Mouse (Mus musculus) heart, adult 8-10 months (tissue): Measurements from ENCODE around the gene Srsf6. TPM values are rescaled to one million over a fixed set of nuclear protein-coding genes. Genes with fewer than 3 reads are reported as not detected.
A peak's percentile ranks its signal among the peaks of the same experiment; 100 is the strongest.
"Not testable (repeated sequence)": the region's sequence is repeated elsewhere in the genome, so short reads cannot be mapped to it uniquely, and the experiment has no call there.

ENCODE experiments used
- DNase-seq: peaks from one replicate; pipeline ENCODE4 v3.0.0; 2022; ENCODE audit warnings: low spot score
- total RNA-seq, 4 experiments: library from RNA; stranded (reverse); gene quantifications; 2 replicates each; pipeline ENCODE4 v1.2.4; 2022

Srsf6 gene
- total RNA-seq = 10 to 100 TPM; 53.4 to 66.5 (median 60.8) TPM

GRCm38 (mm10) chr2:162931123-162931673 lies at the start of gene Srsf6:
Srsf6 (plus strand) TSS chr2:162931528.
- peak; percentile 94 for DNase-seq

DNA sequence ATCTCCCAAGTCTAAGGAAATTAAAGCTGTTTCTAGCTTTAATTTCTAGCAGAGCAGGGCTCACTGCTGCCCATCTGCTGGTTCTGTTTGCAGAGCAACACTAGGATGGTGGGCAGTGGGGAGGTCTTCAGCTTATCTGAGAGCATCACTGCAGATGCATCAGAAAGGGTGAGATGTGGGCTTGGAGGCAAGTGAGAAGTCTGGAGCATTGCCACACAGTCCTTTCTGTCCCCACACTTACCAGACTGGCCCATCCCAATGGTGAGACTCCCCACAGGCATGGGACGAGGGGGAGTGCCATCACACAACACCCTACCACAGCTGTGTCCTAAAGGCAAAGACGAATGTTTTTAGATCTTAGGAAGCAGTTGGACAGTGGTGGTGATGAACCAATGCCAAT lies 47.2 kb upstream of the Srsf6 start:
- DNase-seq = no peak

DNA sequence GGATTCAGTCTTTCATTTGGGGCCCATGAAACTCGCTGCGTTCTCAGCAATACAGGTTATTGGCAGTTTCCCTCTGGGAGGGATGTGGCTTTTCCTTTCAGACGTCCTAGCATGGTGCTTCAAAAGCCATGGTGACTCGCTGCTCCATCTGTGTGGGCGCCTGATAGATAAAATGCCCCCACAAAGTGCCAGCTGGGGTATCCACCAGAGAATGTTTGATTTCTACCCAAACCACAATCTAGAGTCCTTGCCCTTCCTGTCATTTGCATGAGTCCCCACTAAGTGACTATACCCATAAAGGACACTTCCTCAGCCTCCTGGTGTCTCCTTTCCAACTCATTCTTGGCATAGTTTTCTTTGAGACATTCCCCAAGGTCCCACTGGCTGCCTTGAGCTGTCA lies 44.2 kb upstream of the Srsf6 start:
- no peak for DNase-seq

GRCm38 (mm10) chr2:162888677-162889076 lies 42.7 kb upstream of the Srsf6 start:
- DNase-seq = no peak

GRCm38 (mm10) chr2:162889191-162889590 lies 42.1 kb upstream of the Srsf6 start:
- DNase-seq = no peak

DNA sequence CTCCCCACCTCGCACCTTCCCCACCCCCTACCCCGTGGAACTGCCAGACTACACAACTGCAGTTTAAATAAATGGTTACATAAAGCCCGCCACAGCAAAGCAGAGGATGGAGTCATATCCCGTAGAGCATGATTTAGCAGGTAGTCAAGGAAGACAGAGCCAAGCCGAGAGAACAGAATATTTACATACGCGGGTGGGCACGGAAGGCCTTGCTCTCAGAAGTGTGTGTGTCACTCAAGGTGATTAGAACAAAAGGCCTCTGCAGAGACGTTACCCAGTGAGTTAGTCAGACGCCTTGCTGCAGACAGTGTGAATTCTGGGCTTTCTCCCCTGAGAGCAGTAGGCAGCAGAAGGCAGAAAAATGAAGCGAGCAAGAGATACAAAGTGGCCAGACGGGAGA lies 41.6 kb upstream of the Srsf6 start:
- DNase-seq = no peak

GRCm38 (mm10) chr2:162892979-162893378 lies 38.3 kb upstream of the Srsf6 start:
- not testable (repeated sequence) for DNase-seq

GRCm38 (mm10) chr2:162899256-162899655 lies 32.1 kb upstream of the Srsf6 start:
- DNase-seq = not testable (repeated sequence)

GRCm38 (mm10) chr2:162899880-162900589 lies 31.3 kb upstream of the Srsf6 start:
- no peak for DNase-seq

DNA sequence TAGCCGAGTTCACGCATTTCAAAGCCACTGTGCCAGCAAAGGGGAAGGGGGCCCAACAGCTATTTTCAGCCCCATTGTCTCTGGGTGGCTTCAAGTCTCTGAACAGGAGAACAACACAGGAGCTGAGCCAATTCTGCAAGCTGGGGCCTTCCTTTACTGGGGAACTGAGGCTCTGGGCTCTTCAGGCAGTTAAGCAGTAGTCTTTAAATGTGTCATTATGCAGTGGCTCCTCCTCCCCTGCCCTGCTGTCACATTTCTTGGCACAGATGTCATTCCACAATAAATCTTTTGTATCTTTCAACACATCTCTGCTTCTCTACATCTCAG lies 30.8 kb upstream of the Srsf6 start:
- no peak for DNase-seq

DNA sequence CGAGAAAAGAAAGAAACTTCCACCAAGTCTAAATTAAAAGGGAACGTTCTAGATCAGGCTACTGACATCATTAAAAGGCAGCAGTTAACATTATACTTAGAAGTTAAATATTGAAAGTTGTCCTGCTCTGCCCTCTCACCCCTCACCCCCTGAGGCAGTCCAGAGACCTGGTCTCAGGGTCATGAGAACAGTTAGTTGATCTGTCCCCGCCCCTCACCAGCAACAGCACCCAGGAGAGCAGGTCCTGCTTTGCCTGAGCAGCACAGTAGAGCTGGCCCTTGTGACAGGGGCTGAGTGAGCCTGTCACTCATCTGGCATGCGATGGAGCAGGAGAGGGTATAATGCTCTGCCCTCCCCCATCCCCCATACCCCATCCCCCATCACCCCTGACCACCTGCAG lies 25.4 kb upstream of the Srsf6 start:
- no peak for DNase-seq

DNA sequence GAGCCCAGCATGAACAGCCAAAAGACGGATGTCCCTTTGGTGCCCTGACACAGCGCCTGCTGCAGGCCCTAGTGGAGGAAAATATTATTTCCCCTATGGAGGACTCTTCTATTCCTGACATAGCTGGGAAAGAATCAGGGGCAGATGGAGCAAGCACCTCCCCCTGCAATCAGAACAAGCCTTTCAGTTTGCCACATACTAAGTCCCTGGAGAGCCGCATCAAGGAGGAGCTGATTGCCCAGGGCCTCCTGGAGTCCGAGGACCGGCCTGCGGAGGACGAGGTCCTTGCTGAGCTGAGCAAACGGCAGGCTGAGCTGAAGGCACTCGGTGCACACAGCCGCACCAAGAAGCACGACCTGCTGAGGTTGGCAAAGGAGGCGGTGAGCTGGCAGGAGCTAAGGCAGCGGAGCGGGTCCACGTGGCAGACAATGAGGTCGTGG lies 23.3 kb upstream of the Srsf6 start:
- DNase-seq = no peak

- DNase-seq = no peak
Observed at GRCm38 (mm10) chr2:162914040-162914439, 17.3 kb upstream of the Srsf6 start.

GRCm38 (mm10) chr2:162914519-162914918 lies 16.8 kb upstream of the Srsf6 start:
- DNase-seq = no peak

DNA sequence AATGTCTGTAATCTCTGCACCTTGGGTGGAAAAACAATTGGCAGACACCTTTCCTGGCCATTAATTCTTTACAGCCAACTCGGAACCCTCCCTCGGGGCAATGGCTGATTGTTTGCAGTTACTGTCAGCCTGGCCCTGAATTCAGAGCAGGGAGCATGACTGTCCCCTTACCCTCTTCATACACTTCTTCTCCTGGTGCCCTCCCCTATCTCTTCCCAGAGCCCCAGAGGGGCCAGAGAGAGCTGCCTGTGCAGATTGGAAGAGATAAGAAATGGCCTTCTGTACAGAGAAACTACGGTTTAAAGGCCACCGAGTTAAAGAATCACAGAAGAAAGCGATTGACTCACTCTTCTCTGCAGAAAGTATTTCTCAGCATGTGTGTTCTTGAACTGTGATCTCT lies 11.4 kb upstream of the Srsf6 start:
- DNase-seq = no peak

GRCm38 (mm10) chr2:162922183-162922582 lies 9.1 kb upstream of the Srsf6 start:
- DNase-seq = peak; percentile 32

- DNase-seq = no peak
Observed at GRCm38 (mm10) chr2:162922834-162923233, 8.5 kb upstream of the Srsf6 start.

GRCm38 (mm10) chr2:162924126-162924525 lies 7.2 kb upstream of the Srsf6 start:
- DNase-seq = no peak

DNA sequence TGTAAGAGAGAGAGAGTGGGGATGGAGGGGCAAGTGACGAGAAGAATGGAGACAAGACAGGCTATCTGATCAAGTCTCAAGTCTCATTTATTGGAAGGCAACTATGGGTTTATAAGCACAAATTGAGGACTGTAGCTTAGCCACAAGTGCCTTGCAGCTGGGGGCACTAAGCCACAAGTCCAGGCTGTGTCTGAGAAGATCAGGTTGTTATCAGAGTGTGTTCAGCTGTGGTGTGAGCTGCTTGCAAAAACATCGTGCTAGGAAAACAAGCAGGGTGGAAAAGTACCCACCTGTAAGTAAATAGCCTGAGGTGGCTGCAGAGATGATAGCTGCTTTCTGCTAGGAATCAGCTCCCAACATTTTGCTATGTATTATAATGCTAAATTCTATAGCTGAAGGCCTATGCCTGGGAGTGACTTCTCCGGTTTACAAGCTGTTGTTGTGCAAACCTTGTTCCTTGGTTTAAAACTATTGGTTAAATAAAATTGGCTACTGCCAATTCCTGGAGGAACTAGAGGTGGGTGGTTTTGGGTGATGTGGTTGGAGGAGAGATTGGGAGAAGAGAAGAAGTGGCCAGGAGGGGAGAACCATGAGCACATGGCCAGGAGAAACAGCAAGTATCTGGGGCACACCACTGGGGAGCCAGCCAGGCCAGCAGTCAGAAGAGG lies 3.3 kb upstream of the Srsf6 start:
- no peak for DNase-seq

DNA sequence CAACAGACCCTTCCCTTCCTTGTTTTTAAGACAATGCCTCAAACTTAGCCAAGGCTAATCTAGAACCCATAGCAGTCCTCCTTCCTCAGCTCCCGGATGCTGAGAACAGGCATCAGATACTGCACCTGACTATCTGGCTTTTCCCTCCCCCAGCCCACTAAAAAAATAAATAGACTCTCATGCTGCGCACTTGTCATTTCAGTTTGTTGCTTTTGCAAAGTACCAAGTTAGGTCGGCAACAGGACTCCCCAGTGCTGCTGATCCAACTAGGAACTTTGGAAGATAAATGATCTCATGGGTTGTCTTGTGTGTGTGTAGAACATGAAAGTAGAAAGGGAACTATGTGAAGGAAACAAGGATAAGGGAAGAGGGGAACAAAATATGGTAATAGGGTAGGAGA lies 1.6 kb upstream of the Srsf6 start:
- DNase-seq = no peak

DNA sequence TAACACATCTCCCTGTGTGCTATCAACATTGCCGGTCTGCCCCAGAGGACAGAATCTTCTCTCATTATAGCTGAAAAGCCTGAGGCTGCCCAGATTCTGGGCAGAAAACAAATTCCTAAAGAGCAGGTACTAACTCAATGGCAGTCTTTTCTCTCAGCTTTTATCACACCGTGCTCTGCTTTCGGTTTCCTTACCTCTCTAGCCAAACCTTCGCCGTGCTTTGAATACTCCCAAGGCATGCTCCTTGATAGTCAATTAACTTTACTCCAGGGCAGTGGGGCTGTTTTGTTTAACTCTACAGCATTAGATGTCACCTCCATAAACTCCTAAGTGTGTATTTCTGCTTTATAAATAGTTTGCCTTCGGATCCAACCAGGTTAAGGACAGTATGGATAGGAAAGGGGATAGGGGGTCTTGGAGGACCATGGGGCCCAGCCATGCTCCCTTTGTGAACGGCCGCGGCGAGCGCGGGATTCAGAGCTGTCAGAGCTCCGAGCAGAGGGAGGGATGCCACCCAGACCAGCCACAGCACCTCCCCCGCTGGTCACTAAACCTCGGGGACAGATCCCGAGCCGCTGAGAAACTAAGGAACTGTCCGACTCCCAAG lies 709 bp upstream of the Srsf6 start:
- no peak for DNase-seq
